ENCODE assay signal across 10 mouse cellular contexts in the genomic region with DNA sequence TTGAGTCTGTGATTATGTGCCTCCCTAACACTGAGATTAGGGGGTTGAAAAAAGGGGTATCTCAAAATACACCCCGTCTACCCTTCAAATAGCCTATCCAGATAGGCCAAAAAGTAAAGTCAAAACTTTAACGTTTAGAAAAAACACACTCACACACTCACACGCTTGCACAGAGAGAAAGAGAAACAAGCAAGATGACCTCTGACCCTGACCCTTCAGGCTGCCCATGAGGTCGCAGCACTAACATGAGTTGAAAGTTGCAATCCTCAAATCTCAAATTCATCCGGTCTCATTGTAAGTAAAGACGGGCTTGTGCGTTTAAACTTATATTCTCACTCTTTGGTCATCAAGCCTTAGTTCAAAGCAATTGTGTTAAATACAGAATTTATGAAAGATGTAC.
A peak's percentile ranks its signal among the peaks of the same experiment; 100 is the strongest.
DNase-seq lines count a peak whose midpoint lies in the region; ATAC-seq and TF ChIP-seq lines count a peak whose summit lies in the region.
"Had no signal": no experiment of that assay in that cellular context is flagged by ENCODE, and none has a peak within 500 bp of the region (broad histone marks: within the 10 kb centered on the region; RNA-seq: fewer than 3 reads in every experiment).

No protein-coding gene starts in this region.

- DNase-seq in heart, postnatal 4 days: no peak
- no peak for DNase-seq in lung, postnatal 14 days
- DNase-seq in liver, embryonic 13.5 days: no peak
- DNase-seq in urinary bladder, postnatal 14 days (ENCODE audit: low spot score): no peak
- DNase-seq in thymus, postnatal 4 days: no peak
- DNase-seq: cerebellum, adult 11-12 months; right cerebral cortex, postnatal 25 days had no signal

- H3K4me1 ChIP-seq in heart, embryonic 11.5 days (ENCODE audit: control insufficient read depth, insufficient read depth, low read length): peaks cover 33% of the 10 kb centered on the region
- H3K4me1 ChIP-seq in lung, embryonic 15.5 days: peaks cover 47% of the 10 kb centered on the region
- peaks cover 46% of the 10 kb centered on the region for H3K4me1 ChIP-seq in bone marrow macrophage, adult 2 months (ENCODE audit: control insufficient read depth, insufficient read depth, low read length)
- peaks cover 28% of the 10 kb centered on the region for H3K4me1 ChIP-seq in liver, embryonic 13.5 days (replicated peaks)

- no peaks in the 10 kb centered on the region for H3K9me3 ChIP-seq in heart, embryonic 11.5 days (replicated peaks; ENCODE audit: control insufficient read depth, low read length)
- H3K9me3 ChIP-seq in lung, embryonic 15.5 days: no peaks in the 10 kb centered on the region
- no peaks in the 10 kb centered on the region for H3K9me3 ChIP-seq in liver, embryonic 13.5 days (replicated peaks)

- no peaks in the 10 kb centered on the region for H3K36me3 ChIP-seq in heart, embryonic 11.5 days (ENCODE audit: control insufficient read depth, insufficient read depth, low read length)
- H3K36me3 ChIP-seq in lung, embryonic 15.5 days: no peaks in the 10 kb centered on the region
- H3K36me3 ChIP-seq in liver, embryonic 13.5 days: no peaks in the 10 kb centered on the region

- ATAC-seq in heart, embryonic 11.5 days (replicated peaks; ENCODE audit: insufficient number of reproducible peaks, low FRiP score, low TSS enrichment): no peak
- ATAC-seq in lung, embryonic 15.5 days (ENCODE audit: borderline replicate concordance, extremely low read depth, low FRiP score, low TSS enrichment): no peak
- ATAC-seq in liver, embryonic 13.5 days (ENCODE audit: low read depth): no peak

- no peaks in the 10 kb centered on the region for H3K27me3 ChIP-seq in heart, embryonic 11.5 days (ENCODE audit: control insufficient read depth, insufficient read depth, low read length)
- H3K27me3 ChIP-seq in lung, embryonic 15.5 days: no peaks in the 10 kb centered on the region
- no peaks in the 10 kb centered on the region for H3K27me3 ChIP-seq in liver, embryonic 13.5 days

- H3K27ac ChIP-seq in heart, embryonic 11.5 days (ENCODE audit: low read depth, low read length): peak overlapping the region; percentile 97
- peak overlapping the region; percentile 94 for H3K27ac ChIP-seq in lung, embryonic 15.5 days
- peak overlapping the region; percentile 66 for H3K27ac ChIP-seq in bone marrow macrophage, adult 2 months (ENCODE audit: insufficient read depth, low read depth, low read length)
- H3K27ac ChIP-seq in liver, embryonic 13.5 days: peak overlapping the region; percentile 72

- H3K4me2 ChIP-seq in heart, embryonic 11.5 days: no peak overlapping the region; the same call in 1 of the 2 replicates
- no peak overlapping the region for H3K4me2 ChIP-seq in lung, embryonic 15.5 days
- peak overlapping the region; percentile 46; the same call in 1 of the 2 replicates for H3K4me2 ChIP-seq in liver, embryonic 13.5 days

- 56% methylated on average over 7 of the region's 7 CpGs for WGBS in heart, embryonic 11.5 days (ENCODE audit: insufficient replicate concordance)
- 60% methylated on average over 7 of the region's 7 CpGs for WGBS in lung, embryonic 15.5 days
- WGBS in liver, embryonic 13.5 days (ENCODE audit: insufficient replicate concordance): 46% methylated on average over 7 of the region's 7 CpGs

- TF ChIP-seq POLR2A in bone marrow macrophage, adult 2 months (IDR thresholded peaks at IDR 0.05; ENCODE audit: borderline replicate concordance, low read depth, low read length): no peak

- no peak overlapping the region for H3K4me3 ChIP-seq in heart, embryonic 11.5 days (ENCODE audit: low read depth, low read length)
- H3K4me3 ChIP-seq in lung, embryonic 15.5 days: no peak overlapping the region
- no peak overlapping the region for H3K4me3 ChIP-seq in bone marrow macrophage, adult 2 months (ENCODE audit: insufficient read depth, low read length)
- no peak overlapping the region for H3K4me3 ChIP-seq in liver, embryonic 13.5 days (replicated peaks)

- TF ChIP-seq CTCF in bone marrow macrophage, adult 2 months (IDR thresholded peaks at IDR 0.05; ENCODE audit: low read depth, low read length): no peak

- no peak overlapping the region; the same call in 1 of the 2 replicates for H3K9ac ChIP-seq in heart, embryonic 11.5 days (ENCODE audit: low read depth, low read length)
- H3K9ac ChIP-seq in lung, embryonic 15.5 days: no peak overlapping the region
- H3K9ac ChIP-seq in liver, embryonic 13.5 days: no peak overlapping the region
